Mouse (Mus musculus): Measurements from ENCODE around the gene Echdc3.

- TF ChIP-seq CTCF (conservative IDR thresholded peaks at IDR 0.05; ENCODE audit: low read length) (no peak), POU5F1 (IDR thresholded peaks at IDR 0.05; ENCODE audit: borderline replicate concordance, low read length) (no peak), NANOG (IDR thresholded peaks at IDR 0.05; ENCODE audit: borderline replicate concordance, low read length) (no peak)
Observed at GRCm38 (mm10) chr2:6258026-6258425, 45.2 kb upstream of the Echdc3 start.
